Mouse (Mus musculus) limb, embryonic 11.5 days (tissue): Measurements from ENCODE around the gene Dglucy. TPM values are rescaled to one million over a fixed set of nuclear protein-coding genes. Genes with fewer than 3 reads are reported as not detected.
"Not testable (repeated sequence)": the region's sequence is repeated elsewhere in the genome, so short reads cannot be mapped to it uniquely, and the experiment has no call there.

Experiments
- ATAC-seq: fragments of 200-750 bp; cut with Nextera tagmentation; 2 replicates; pipeline ENCODE4 v1.8.0; 2017; ENCODE audit warnings: low read depth; ENCODE audit not compliant: insufficient number of reproducible peaks, low FRiP score, low TSS enrichment
- DNase-seq: peaks from one replicate; pipeline ENCODE4 v3.0.0-alpha.2; 2015; ENCODE audit warnings: low spot score
- H3K27ac ChIP-seq: fragments of 300-500 bp; sonication (generic); replicated peaks from 2 replicates; pipeline ENCODE4 v1.5.1; 2014; ENCODE audit warnings: low read depth, mild to moderate bottlenecking, low read length
- H3K27me3 ChIP-seq: fragments of 300-500 bp; sonication (generic); 2 replicates; pipeline ENCODE4 v1.6.1; 2014; ENCODE audit warnings: mild to moderate bottlenecking, low read length, mixed read lengths; ENCODE audit not compliant: control insufficient read depth, insufficient read depth
- H3K36me3 ChIP-seq: fragments of 300-500 bp; sonication (generic); 2 replicates; pipeline ENCODE4 v1.6.1; 2014; ENCODE audit warnings: mild to moderate bottlenecking, low read length, moderate library complexity, mixed read lengths; ENCODE audit not compliant: control insufficient read depth, insufficient read depth
- H3K4me1 ChIP-seq: fragments of 300-500 bp; sonication (generic); 2 replicates; pipeline ENCODE4 v1.6.1; 2014; ENCODE audit warnings: low read length, mixed read lengths; ENCODE audit not compliant: control insufficient read depth, insufficient read depth
- H3K4me2 ChIP-seq: fragments of 300-500 bp; sonication (generic); 2 replicates; pipeline ENCODE4 v1.6.1; 2014; ENCODE audit warnings: low read depth, mild to moderate bottlenecking, moderate library complexity; ENCODE audit not compliant: severe bottlenecking
- H3K4me3 ChIP-seq: fragments of 300-500 bp; sonication (generic); 2 replicates; pipeline ENCODE4 v1.5.1; 2014; ENCODE audit warnings: low read depth, low read length
- H3K9ac ChIP-seq: fragments of 300-500 bp; sonication (generic); 2 replicates; pipeline ENCODE4 v1.6.1; 2014; ENCODE audit warnings: mild to moderate bottlenecking, low read length
- H3K9me3 ChIP-seq: fragments of 300-500 bp; sonication (generic); 2 replicates; pipeline ENCODE4 v1.6.1; 2016; ENCODE audit warnings: low read length; ENCODE audit not compliant: control insufficient read depth
- WGBS: fragments of 180-500 bp; shearing (Covaris S2); extraction: QIAGEN DNeasy Blood & Tissue Kit; methylation state at CpG from one replicate; pipeline ENCODE4 v1.1.7; 2014; 5-methylcytosine and 5-hydroxymethylcytosine counted together
- polyA plus RNA-seq: library from polyadenylated mRNA; unstranded; fragments of >200 nt; fragmentation: Nextera tagmentation; extraction: Ambion mirVana; gene quantifications from 2 replicates; pipeline ENCODE4 v1.2.1, GENCODE M21; 2014

The Dglucy gene
- polyA plus RNA-seq, 1 experiment from 2014 or later = 0.36 TPM

GRCm38 (mm10) chr12:100789981-100790550, 11.2 kb downstream of the Dglucy start:
- Histone ChIP-seq H3K4me3 (no peak overlapping the region), H3K9me3 (no peaks in the 10 kb centered on the region), H3K4me1 (no peaks in the 10 kb centered on the region), H3K27me3 (no peaks in the 10 kb centered on the region), H3K9ac (no peak overlapping the region), H3K27ac (no peak overlapping the region), H3K4me2 (no peak overlapping the region), H3K36me3 (no peaks in the 10 kb centered on the region)
- ATAC-seq (no peak), DNase-seq (no peak)
- WGBS = 48% methylated on average over 3 of the region's 3 CpGs

- Histone ChIP-seq H3K9me3 (no peaks in the 10 kb centered on the region), H3K36me3 (no peaks in the 10 kb centered on the region), H3K4me2 (no peak overlapping the region), H3K4me1 (no peaks in the 10 kb centered on the region), H3K9ac (no peak overlapping the region), H3K27ac (no peak overlapping the region), H3K27me3 (no peaks in the 10 kb centered on the region), H3K4me3 (no peak overlapping the region)
- ATAC-seq (no peak), DNase-seq (no peak)
- 87% methylated on average over 6 of the region's 6 CpGs for whole genome bisulfite sequencing
Measured at GRCm38 (mm10) chr12:100791425-100791824, 12.6 kb downstream of the Dglucy start.

DNA sequence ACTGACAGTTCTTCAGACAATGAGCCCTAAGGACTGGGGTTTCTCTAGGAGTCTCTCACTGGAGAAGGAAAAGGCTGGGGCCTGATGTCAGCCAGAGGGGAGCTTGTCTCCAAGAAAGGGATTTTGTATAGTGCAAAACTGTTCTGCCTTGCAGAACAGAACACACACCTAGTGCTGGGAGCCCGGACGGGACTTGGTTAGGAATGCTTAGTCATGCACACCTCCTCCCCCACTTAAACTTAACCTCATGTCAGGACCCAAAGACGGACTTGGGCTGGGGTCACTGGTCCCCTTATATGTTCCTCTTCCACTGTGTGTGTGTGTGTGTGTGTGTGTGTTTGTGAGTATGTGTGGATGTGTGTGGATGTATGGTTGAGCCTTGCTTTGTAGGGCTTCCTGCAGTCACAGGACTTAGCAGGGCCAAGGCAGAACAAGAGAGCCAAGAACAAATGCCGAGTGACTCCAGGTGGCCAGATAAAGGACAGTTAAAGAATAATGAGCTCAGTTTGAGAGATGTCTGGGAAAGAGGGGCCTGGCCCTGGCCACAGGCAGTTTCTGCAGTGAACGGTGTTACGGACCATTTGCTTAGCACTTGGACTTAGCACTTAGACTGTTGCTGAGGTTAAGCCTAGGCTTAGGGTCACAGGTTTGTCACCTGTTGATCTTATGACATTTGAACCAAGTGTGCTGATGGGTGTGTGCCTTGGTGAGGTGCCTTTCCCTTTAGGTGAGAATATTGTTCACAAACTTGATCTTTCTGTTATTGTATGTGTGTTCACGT, 15.8 kb downstream of the Dglucy start:
- no peak overlapping the region for H3K27ac ChIP-seq
- no peaks in the 10 kb centered on the region for H3K4me1 ChIP-seq
- no peak overlapping the region for H3K4me3 ChIP-seq
- DNase-seq (no peak), ATAC-seq (no peak)
- no peak overlapping the region for H3K4me2 ChIP-seq
- no peaks in the 10 kb centered on the region for H3K9me3 ChIP-seq
- 65% methylated on average over 7 of the region's 7 CpGs for WGBS
- H3K9ac ChIP-seq = no peak overlapping the region
- no peaks in the 10 kb centered on the region for H3K36me3 ChIP-seq
- H3K27me3 ChIP-seq = no peaks in the 10 kb centered on the region

GRCm38 (mm10) chr12:100795390-100796036, 16.7 kb downstream of the Dglucy start:
- Histone ChIP-seq H3K9me3 (no peaks in the 10 kb centered on the region), H3K36me3 (no peaks in the 10 kb centered on the region), H3K27me3 (no peaks in the 10 kb centered on the region), H3K27ac (no peak overlapping the region), H3K4me2 (no peak overlapping the region), H3K4me3 (no peak overlapping the region), H3K9ac (no peak overlapping the region), H3K4me1 (no peaks in the 10 kb centered on the region)
- ATAC-seq = no peak
- WGBS = 80% methylated on average over 7 of the region's 7 CpGs
- no peak for DNase-seq

DNA sequence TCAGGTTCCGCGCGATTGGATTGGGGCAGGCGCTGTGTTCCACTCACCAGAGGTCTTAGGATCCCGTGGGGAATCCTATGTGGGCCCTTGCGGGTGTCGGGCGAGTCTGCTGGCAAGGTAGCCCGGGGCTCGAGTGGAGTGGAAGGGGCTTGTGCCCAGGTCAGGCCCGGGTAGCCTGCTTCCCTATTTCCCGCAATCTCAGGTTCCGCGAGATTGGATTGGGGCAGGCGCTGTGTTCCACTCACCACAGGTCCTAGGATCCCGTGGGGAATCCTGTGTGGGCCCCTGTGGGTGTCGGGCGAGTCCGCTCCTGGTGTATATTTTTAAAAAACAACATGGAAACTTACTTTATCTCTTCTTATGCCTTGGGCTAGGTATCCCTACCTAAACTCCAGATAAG, 24.5 kb downstream of the Dglucy start:
- H3K4me1 ChIP-seq, H3K27ac ChIP-seq, H3K27me3 ChIP-seq, DNase-seq, H3K9ac ChIP-seq, H3K36me3 ChIP-seq, ATAC-seq, H3K9me3 ChIP-seq, H3K4me2 ChIP-seq, H3K4me3 ChIP-seq: not testable (repeated sequence)
- WGBS = 91% methylated on average over 19 of the region's 19 CpGs

- Histone ChIP-seq H3K9ac (no peak overlapping the region), H3K4me3 (no peak overlapping the region), H3K9me3 (no peaks in the 10 kb centered on the region), H3K4me2 (no peak overlapping the region), H3K27ac (no peak overlapping the region), H3K4me1 (no peaks in the 10 kb centered on the region), H3K27me3 (no peaks in the 10 kb centered on the region), H3K36me3 (no peaks in the 10 kb centered on the region)
- ATAC-seq (no peak), DNase-seq (no peak)
- 84% methylated on average over 7 of the region's 7 CpGs for WGBS
Measured at GRCm38 (mm10) chr12:100807280-100807679, 28.4 kb downstream of the Dglucy start.

DNA sequence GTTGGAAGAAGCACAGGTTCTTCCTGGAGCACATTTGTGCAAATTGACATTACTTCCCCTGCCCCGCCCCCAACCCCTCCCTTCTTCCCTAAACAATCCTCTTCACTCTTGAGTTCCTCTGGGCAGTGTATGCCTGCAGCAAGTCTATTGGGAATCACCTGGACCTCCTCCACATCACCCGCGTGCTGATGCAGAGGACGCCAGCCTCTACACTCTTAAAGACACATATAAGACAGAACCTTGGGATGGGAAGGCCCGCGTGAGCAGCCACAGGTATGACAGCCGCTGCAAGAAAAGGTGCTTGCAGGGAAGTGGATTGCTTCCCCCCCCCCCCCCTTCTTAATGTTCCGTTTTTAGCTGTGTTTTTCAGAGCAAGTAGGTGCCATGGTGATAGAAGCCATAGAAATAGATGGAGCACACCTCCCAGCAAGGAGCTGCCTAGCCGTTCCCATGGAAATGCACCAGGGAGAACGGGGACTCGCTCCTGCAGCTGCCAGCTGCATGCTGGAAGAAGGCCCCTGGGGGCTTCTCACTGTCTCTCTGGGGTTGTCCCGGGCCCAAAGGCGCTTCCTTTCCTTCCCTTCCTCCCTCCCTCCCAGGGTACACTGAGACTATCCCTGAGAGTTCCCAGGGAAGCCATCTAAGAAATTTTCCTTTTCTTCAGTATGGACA, 29.9 kb downstream of the Dglucy start:
- no peaks in the 10 kb centered on the region for H3K9me3 ChIP-seq
- no peak for DNase-seq
- H3K4me3 ChIP-seq = no peak overlapping the region
- no peak overlapping the region for H3K27ac ChIP-seq
- H3K36me3 ChIP-seq = no peaks in the 10 kb centered on the region
- WGBS = 58% methylated on average over 13 of the region's 13 CpGs
- H3K27me3 ChIP-seq = no peaks in the 10 kb centered on the region
- H3K9ac ChIP-seq = no peak overlapping the region
- no peak overlapping the region for H3K4me2 ChIP-seq
- no peaks in the 10 kb centered on the region for H3K4me1 ChIP-seq
- ATAC-seq = no peak

DNA sequence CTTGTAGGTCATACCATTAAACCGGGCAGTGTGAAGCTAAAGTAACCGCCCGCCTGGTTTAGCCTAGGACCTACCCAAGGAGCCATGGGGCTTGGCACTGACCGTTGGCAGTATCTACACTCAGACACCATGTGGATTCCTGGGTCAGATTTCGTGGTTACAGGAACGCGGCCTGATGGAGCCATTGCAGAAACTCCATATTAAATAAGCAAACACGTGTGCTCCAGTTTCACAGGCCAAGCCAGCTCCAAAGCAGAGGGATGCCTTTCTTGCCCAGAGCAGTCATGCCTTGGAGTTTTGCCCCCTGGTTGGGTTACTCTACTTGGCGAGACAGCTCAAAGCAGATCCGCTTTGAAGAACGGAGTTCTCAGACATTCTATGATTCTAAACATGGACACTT, 31.7 kb downstream of the Dglucy start:
- Histone ChIP-seq H3K9me3 (no peaks in the 10 kb centered on the region), H3K4me2 (no peak overlapping the region), H3K36me3 (no peaks in the 10 kb centered on the region), H3K9ac (no peak overlapping the region), H3K4me1 (no peaks in the 10 kb centered on the region), H3K27me3 (no peaks in the 10 kb centered on the region), H3K4me3 (no peak overlapping the region), H3K27ac (no peak overlapping the region)
- DNase-seq (no peak), ATAC-seq (no peak)
- 90% methylated on average over 11 of the region's 11 CpGs for WGBS
